Mouse (Mus musculus): ENCODE results near the gene Zfp12.
"Not testable (repeated sequence)": the region's sequence is repeated elsewhere in the genome, so short reads cannot be mapped to it uniquely, and the experiment has no call there.

GRCm38 (mm10) chr5:143188014-143188413 lies 46.9 kb upstream of the Zfp12 start:
- not testable (repeated sequence) for TF ChIP-seq CTCF (IDR thresholded peaks at IDR 0.05; ENCODE audit: control insufficient read depth, insufficient read depth, insufficient replicate concordance, low read depth, low read length); POLR2A (IDR thresholded peaks at IDR 0.05; ENCODE audit: control insufficient read depth, low read depth, low read length)
